Mouse (Mus musculus): ENCODE results near the gene Pgc. TPM values are rescaled to one million over a fixed set of nuclear protein-coding genes. Genes with fewer than 3 reads are reported as not detected.

Gene Pgc
- polyA plus RNA-seq, 1 experiment from 2014 or later = not detected

GRCm38 (mm10) chr17:47777141-47777540, 50.5 kb downstream of the Pgc start:
- H3K4me2 ChIP-seq = no peak overlapping the region
- 74% methylated on average over 2 of the region's 2 CpGs for WGBS
- no peak overlapping the region for H3K27ac ChIP-seq
- H3K9me3 ChIP-seq = no peaks in the 10 kb centered on the region
- no peak overlapping the region for H3K9ac ChIP-seq
- H3K4me3 ChIP-seq = no peak overlapping the region
- no peaks in the 10 kb centered on the region for H3K4me1 ChIP-seq
- no peaks in the 10 kb centered on the region for H3K27me3 ChIP-seq (replicated peaks)
- ATAC-seq (replicated peaks) = no peak
- H3K36me3 ChIP-seq (replicated peaks) = no peaks in the 10 kb centered on the region

- Histone ChIP-seq H3K27me3 (replicated peaks) (no peaks in the 10 kb centered on the region), H3K9ac (no peak overlapping the region), H3K36me3 (replicated peaks) (no peaks in the 10 kb centered on the region), H3K9me3 (no peaks in the 10 kb centered on the region), H3K4me2 (no peak overlapping the region), H3K4me1 (no peaks in the 10 kb centered on the region), H3K4me3 (no peak overlapping the region), H3K27ac (no peak overlapping the region)
- ATAC-seq (replicated peaks) = no peak
- WGBS = 84% methylated on average over 10 of the region's 10 CpGs
Measured at GRCm38 (mm10) chr17:47780470-47780869, 53.8 kb downstream of the Pgc start.

- no peaks in the 10 kb centered on the region for H3K36me3 ChIP-seq (replicated peaks)
- no peak overlapping the region for H3K27ac ChIP-seq
- H3K4me1 ChIP-seq = no peaks in the 10 kb centered on the region
- no peaks in the 10 kb centered on the region for H3K9me3 ChIP-seq
- H3K27me3 ChIP-seq (replicated peaks) = no peaks in the 10 kb centered on the region
- no peak overlapping the region for H3K4me2 ChIP-seq
- ATAC-seq (replicated peaks) = no peak
- no peak overlapping the region for H3K4me3 ChIP-seq
- H3K9ac ChIP-seq = no peak overlapping the region
- WGBS = 84% methylated on average over 3 of the region's 3 CpGs
Measured at GRCm38 (mm10) chr17:47782486-47782885, 55.8 kb downstream of the Pgc start.

GRCm38 (mm10) chr17:47783445-47784223, 57.0 kb downstream of the Pgc start:
- H3K9ac ChIP-seq = no peak overlapping the region

More at GRCm38 (mm10) chr17:47783445-47784223, 57.0 kb downstream of the Pgc start:
- no peak for ATAC-seq (replicated peaks)
- Histone ChIP-seq H3K9me3 (no peaks in the 10 kb centered on the region), H3K4me3 (no peak overlapping the region), H3K4me2 (no peak overlapping the region), H3K27me3 (replicated peaks) (no peaks in the 10 kb centered on the region), H3K36me3 (replicated peaks) (no peaks in the 10 kb centered on the region), H3K27ac (no peak overlapping the region), H3K4me1 (no peaks in the 10 kb centered on the region)
- 90% methylated on average over 8 of the region's 8 CpGs for WGBS

Other genes with a start within 250 kb of the Pgc start
- 22.0 and 22.4 TPM in 2 replicates for gene Taf8, start 224.6 kb upstream of the Pgc start, polyA plus RNA-seq (2015; fragmentation: Nextera tagmentation; extraction: Ambion mirVana)
- 74.0 and 87.8 TPM in 2 replicates for gene Ccnd3, start 221.8 kb upstream of the Pgc start, polyA plus RNA-seq (2015; fragmentation: Nextera tagmentation; extraction: Ambion mirVana)
- 39.7 TPM in 2 replicates for gene Bysl, start 115.3 kb upstream of the Pgc start, polyA plus RNA-seq (2015; fragmentation: Nextera tagmentation; extraction: Ambion mirVana)
- 49.6 and 50.4 TPM in 2 replicates for gene Med20, start 115.3 kb upstream of the Pgc start, polyA plus RNA-seq (2015; fragmentation: Nextera tagmentation; extraction: Ambion mirVana)
- gene Gm20517, start 115.3 kb upstream of the Pgc start, polyA plus RNA-seq (2015; fragmentation: Nextera tagmentation; extraction: Ambion mirVana) = 2.0 and 2.9 TPM in 2 replicates
- gene Usp49, start 96.2 kb upstream of the Pgc start, polyA plus RNA-seq (2015; fragmentation: Nextera tagmentation; extraction: Ambion mirVana) = 9.0 and 9.5 TPM in 2 replicates
- gene Tomm6, start 38.5 kb upstream of the Pgc start, polyA plus RNA-seq (2015; fragmentation: Nextera tagmentation; extraction: Ambion mirVana) = 242 and 256 TPM in 2 replicates
- gene Frs3, start 37.8 kb upstream of the Pgc start, polyA plus RNA-seq (2015; fragmentation: Nextera tagmentation; extraction: Ambion mirVana) = 46.7 and 49.0 TPM in 2 replicates
- gene Gm21981, start 32.4 kb upstream of the Pgc start, polyA plus RNA-seq (2015; fragmentation: Nextera tagmentation; extraction: Ambion mirVana) = 0.79 and 1.0 TPM in 2 replicates
- gene Prickle4, start 32.1 kb upstream of the Pgc start, polyA plus RNA-seq (2015; fragmentation: Nextera tagmentation; extraction: Ambion mirVana) = 0.80 and 1.3 TPM in 2 replicates
- gene Tfeb, start 10.2 kb downstream of the Pgc start, polyA plus RNA-seq (2015; fragmentation: Nextera tagmentation; extraction: Ambion mirVana) = 3.2 and 3.8 TPM in 2 replicates
- gene Mdfi, start 107.8 kb downstream of the Pgc start, polyA plus RNA-seq (2015; fragmentation: Nextera tagmentation; extraction: Ambion mirVana) = 2.7 and 3.6 TPM in 2 replicates
- 43.3 and 46.6 TPM in 2 replicates for gene Foxp4, start 197.8 kb downstream of the Pgc start, polyA plus RNA-seq (2015; fragmentation: Nextera tagmentation; extraction: Ambion mirVana)